In genomic region chr10:7133005-7133404, GRCm38 (mm10) we compare ENCODE assay signal across 35 mouse cellular contexts.
"Had no signal": no experiment of that assay in that cellular context is flagged by ENCODE, and none has a peak within 500 bp of the region (broad histone marks: within the 10 kb centered on the region; RNA-seq: fewer than 3 reads in every experiment).

No protein-coding gene starts in this region.

- DNase-seq: heart, postnatal 10 days; heart, postnatal 14 days; heart, postnatal 36 days; heart, postnatal 4 days; kidney, adult 11 months; kidney, adult 18-20 months; kidney, adult 2 months; kidney, adult 8-10 months; kidney, adult 9 months; kidney, postnatal 10 days; kidney, postnatal 14 days; kidney, postnatal 25 days; kidney, postnatal 36 days; kidney, postnatal 4 days; layer of hippocampus, adult 9-11 months; layer of hippocampus, postnatal 36 days had no signal

- H3K9me3 ChIP-seq: heart, embryonic 10.5 days; heart, embryonic 12.5 days; heart, embryonic 13.5 days; heart, embryonic 15.5 days; hindbrain, embryonic 10.5 days; hindbrain, embryonic 12.5 days; hindbrain, embryonic 13.5 days; hindbrain, embryonic 15.5 days; intestine, embryonic 15.5 days; kidney, embryonic 15.5 days had no signal

- H3K4me1 ChIP-seq: heart, embryonic 10.5 days; heart, embryonic 12.5 days; heart, embryonic 13.5 days; heart, embryonic 15.5 days; hindbrain, embryonic 10.5 days; hindbrain, embryonic 12.5 days; hindbrain, embryonic 13.5 days; hindbrain, embryonic 15.5 days; intestine, embryonic 15.5 days had no signal

- H3K36me3 ChIP-seq: hindbrain, embryonic 13.5 days; hindbrain, embryonic 15.5 days had no signal

- H3K4me3 ChIP-seq: heart, embryonic 10.5 days; heart, embryonic 12.5 days; heart, embryonic 13.5 days; heart, embryonic 15.5 days; hindbrain, embryonic 10.5 days; hindbrain, embryonic 12.5 days; hindbrain, embryonic 13.5 days; hindbrain, embryonic 15.5 days; intestine, embryonic 15.5 days; kidney, embryonic 15.5 days; layer of hippocampus, adult 2 months had no signal

- H3K27me3 ChIP-seq: heart, embryonic 12.5 days; heart, embryonic 13.5 days; heart, embryonic 15.5 days; hindbrain, embryonic 12.5 days; hindbrain, embryonic 13.5 days; hindbrain, embryonic 15.5 days; intestine, embryonic 15.5 days; kidney, embryonic 15.5 days had no signal

- H3K4me2 ChIP-seq: heart, embryonic 11.5 days; heart, embryonic 12.5 days; heart, embryonic 13.5 days; heart, embryonic 15.5 days; hindbrain, embryonic 12.5 days; hindbrain, embryonic 13.5 days; hindbrain, embryonic 14.5 days; hindbrain, embryonic 15.5 days; intestine, embryonic 15.5 days; kidney, embryonic 15.5 days had no signal

- H3K9ac ChIP-seq: heart, embryonic 12.5 days; heart, embryonic 13.5 days; heart, embryonic 15.5 days; hindbrain, embryonic 12.5 days; hindbrain, embryonic 13.5 days; hindbrain, embryonic 14.5 days; hindbrain, embryonic 15.5 days; intestine, embryonic 15.5 days; kidney, embryonic 15.5 days had no signal

- H3K27ac ChIP-seq: heart, embryonic 10.5 days; heart, embryonic 13.5 days; heart, embryonic 15.5 days; hindbrain, embryonic 10.5 days; hindbrain, embryonic 12.5 days; hindbrain, embryonic 13.5 days; hindbrain, embryonic 14.5 days; hindbrain, embryonic 15.5 days; hindbrain, postnatal 0 days; intestine, embryonic 15.5 days; kidney, embryonic 15.5 days; kidney, postnatal 0 days; layer of hippocampus, adult 2 months had no signal

- ATAC-seq: hindbrain, embryonic 16.5 days; hindbrain, postnatal 0 days; inflammation-experienced regulatory T-cells, adult 6 months; intestine, embryonic 15.5 days; intestine, embryonic 16.5 days; intestine, postnatal 0 days had no signal
